Mouse (Mus musculus): Measurements from ENCODE around the gene Cnih4. TPM values are rescaled to one million over a fixed set of nuclear protein-coding genes. Genes with fewer than 3 reads are reported as not detected.

Gene Cnih4
- 102 and 105 TPM in 2 replicates for polyA plus RNA-seq (2015; fragmentation: Nextera tagmentation; extraction: Ambion mirVana)

DNA sequence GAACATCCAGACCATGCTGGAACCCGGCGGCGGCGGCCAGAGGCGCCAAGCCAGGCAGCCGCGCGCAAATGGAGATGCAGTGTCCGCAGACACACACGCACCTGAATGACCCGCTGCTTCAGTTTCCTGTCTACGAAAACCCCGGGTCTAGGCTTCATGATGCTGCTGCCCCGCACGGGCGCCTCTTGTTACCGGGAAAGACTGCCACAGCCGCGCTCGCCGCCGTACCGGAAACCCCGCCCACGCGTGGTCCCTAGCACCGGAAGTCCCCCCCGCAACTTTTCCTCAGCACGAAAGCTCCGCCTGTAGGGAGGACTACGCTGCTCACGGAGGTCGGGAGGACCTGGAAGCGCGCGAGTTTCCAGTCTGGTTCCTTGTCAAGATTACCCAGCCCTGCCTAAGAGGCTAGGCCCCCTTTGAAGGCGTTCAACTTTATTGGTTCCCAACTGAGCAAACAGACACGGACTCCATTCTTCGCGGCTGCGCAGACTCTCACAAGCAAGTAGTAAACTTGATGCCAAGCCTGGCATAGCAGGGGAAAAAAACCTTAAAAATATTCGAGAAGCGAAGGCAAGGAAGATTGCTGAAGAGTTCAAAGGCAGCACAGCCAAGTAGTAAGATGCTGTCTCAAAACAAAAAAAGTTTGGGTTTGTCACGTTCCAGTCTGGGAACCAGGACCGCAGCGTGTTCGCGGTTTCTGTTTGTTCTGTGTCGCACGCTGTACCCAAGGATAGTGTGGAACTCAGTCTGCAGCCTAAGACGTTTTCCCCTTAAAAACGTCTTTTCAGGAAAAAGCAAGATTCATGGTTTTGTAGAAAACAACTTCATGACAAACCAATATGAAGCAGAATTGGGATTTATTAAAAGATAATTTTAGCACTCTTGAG lies at the start of gene Cnih4, which contains the start of gene Nvl:
TSS of gene Cnih4 (plus strand) at position 744 of the 887 bp plus-strand sequence.
TSS of gene Nvl (minus strand) at position 255 of the 887 bp plus-strand sequence.
- Histone ChIP-seq H3K36me3 (peaks cover 24% of the 10 kb centered on the region), H3K27ac (peak within 1 kb of the TSS; percentile 91), H3K9ac (peak within 1 kb of the TSS; percentile 51), H3K4me3 (peak within 1 kb of the TSS; percentile 62), H3K27me3 (no peaks in the 10 kb centered on the region), H3K4me1 (peaks cover 18% of the 10 kb centered on the region), H3K9me3 (no peaks in the 10 kb centered on the region), H3K4me2 (peak within 1 kb of the TSS; percentile 53)
- under 1% methylated on average over 52 of the region's 52 CpGs for WGBS
- ATAC-seq (ENCODE audit: insufficient number of reproducible peaks, low FRiP score, low TSS enrichment, low read depth) = peak; percentile 100

GRCm38 (mm10) chr1:181117112-181117511 lies 27.4 kb upstream of the Cnih4 start:
- H3K27me3 ChIP-seq = no peaks in the 10 kb centered on the region
- H3K4me3 ChIP-seq = no peak overlapping the region
- no peak overlapping the region for H3K4me2 ChIP-seq
- H3K27ac ChIP-seq = no peak overlapping the region
- ATAC-seq (ENCODE audit: insufficient number of reproducible peaks, low FRiP score, low TSS enrichment, low read depth) = no peak
- no peaks in the 10 kb centered on the region for H3K4me1 ChIP-seq
- 86% methylated on average over 4 of the region's 4 CpGs for WGBS
- peaks cover 68% of the 10 kb centered on the region for H3K36me3 ChIP-seq
- H3K9ac ChIP-seq = no peak overlapping the region
- H3K9me3 ChIP-seq = no peaks in the 10 kb centered on the region

DNA sequence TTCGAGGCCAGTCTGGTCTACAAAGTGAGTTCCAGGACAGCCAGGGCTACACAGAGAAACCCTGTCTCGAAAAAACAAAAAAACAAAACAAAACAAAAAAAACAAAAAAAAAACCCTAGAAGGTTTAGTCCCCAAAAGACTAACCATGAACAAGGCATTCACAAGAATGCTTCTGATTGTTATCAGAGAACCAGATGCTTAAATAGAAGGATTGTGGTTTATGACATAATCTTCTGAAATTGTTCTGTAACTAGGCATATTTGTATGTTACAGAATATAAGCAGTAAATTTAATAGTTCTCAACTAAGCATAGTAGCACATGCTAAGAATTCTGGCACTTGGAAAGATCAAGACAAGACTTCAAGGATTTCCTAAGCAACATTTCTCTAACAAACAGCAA lies 20.3 kb upstream of the Cnih4 start:
- H3K36me3 ChIP-seq = peaks cover 72% of the 10 kb centered on the region
- no peak overlapping the region for H3K4me3 ChIP-seq
- H3K27me3 ChIP-seq = no peaks in the 10 kb centered on the region
- no peak overlapping the region for H3K9ac ChIP-seq
- no peaks in the 10 kb centered on the region for H3K9me3 ChIP-seq
- H3K27ac ChIP-seq = no peak overlapping the region
- ATAC-seq (ENCODE audit: insufficient number of reproducible peaks, low FRiP score, low TSS enrichment, low read depth) = no peak
- 90% methylated on average over 2 of the region's 2 CpGs for WGBS
- no peak overlapping the region for H3K4me2 ChIP-seq
- H3K4me1 ChIP-seq = no peaks in the 10 kb centered on the region

- no peak for ATAC-seq (ENCODE audit: insufficient number of reproducible peaks, low FRiP score, low TSS enrichment, low read depth)
- no peak overlapping the region for H3K27ac ChIP-seq
- peaks cover 72% of the 10 kb centered on the region for H3K36me3 ChIP-seq
- H3K4me3 ChIP-seq = no peak overlapping the region
- H3K9me3 ChIP-seq = no peaks in the 10 kb centered on the region
- no peak overlapping the region for H3K4me2 ChIP-seq
- WGBS = 97% methylated on average over 3 of the region's 3 CpGs
- no peaks in the 10 kb centered on the region for H3K4me1 ChIP-seq
- no peak overlapping the region for H3K9ac ChIP-seq
- no peaks in the 10 kb centered on the region for H3K27me3 ChIP-seq
Measured at GRCm38 (mm10) chr1:181125916-181126315, 18.6 kb upstream of the Cnih4 start.

DNA sequence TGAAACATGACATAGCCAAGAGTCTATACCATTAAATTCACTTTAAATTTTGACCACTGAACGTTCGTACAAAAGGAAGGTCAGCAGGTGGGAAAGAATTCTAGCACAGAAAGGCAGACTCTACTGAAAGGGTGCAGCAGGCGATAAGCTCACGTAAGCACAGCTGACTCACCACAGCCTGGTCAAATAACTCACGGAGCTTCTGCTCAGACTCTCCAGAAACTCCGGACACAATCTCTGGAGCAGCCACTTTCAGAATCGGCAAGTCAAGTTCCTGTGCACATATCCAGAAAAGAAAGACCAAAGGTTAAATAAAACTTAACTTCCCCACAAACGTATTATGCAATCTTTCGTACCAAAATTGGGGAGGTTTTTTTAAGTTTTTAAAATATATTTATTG lies 17.7 kb upstream of the Cnih4 start:
- no peak for ATAC-seq (ENCODE audit: insufficient number of reproducible peaks, low FRiP score, low TSS enrichment, low read depth)
- Histone ChIP-seq H3K27me3 (no peaks in the 10 kb centered on the region), H3K27ac (no peak overlapping the region), H3K4me3 (no peak overlapping the region), H3K4me2 (no peak overlapping the region), H3K4me1 (no peaks in the 10 kb centered on the region), H3K9ac (no peak overlapping the region), H3K36me3 (peaks cover 73% of the 10 kb centered on the region), H3K9me3 (no peaks in the 10 kb centered on the region)
- 96% methylated on average over 9 of the region's 9 CpGs for WGBS

DNA sequence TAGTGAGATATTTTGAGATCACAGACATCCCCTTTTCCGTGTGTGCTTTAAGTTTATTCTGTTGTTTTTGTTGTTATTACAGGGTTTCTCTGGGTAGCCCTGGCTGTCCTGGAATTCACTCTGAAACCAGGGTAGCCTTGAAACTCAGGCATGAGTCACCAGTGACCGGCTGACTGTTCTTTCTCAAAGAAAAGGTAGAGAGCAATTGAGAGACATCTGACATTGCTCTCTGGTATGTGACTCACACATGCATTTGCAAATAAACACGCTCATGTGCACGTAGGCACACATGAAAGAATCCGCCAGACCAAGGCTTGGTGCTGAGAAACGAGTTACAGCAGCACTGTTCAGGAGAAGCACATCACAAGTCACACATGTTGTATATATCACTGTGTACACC lies 12.6 kb upstream of the Cnih4 start:
- Histone ChIP-seq H3K36me3 (peaks cover 67% of the 10 kb centered on the region), H3K9ac (no peak overlapping the region), H3K4me3 (no peak overlapping the region), H3K9me3 (no peaks in the 10 kb centered on the region), H3K27ac (no peak overlapping the region), H3K27me3 (no peaks in the 10 kb centered on the region), H3K4me1 (no peaks in the 10 kb centered on the region), H3K4me2 (no peak overlapping the region)
- WGBS = 91% methylated on average over 6 of the region's 6 CpGs
- ATAC-seq (ENCODE audit: insufficient number of reproducible peaks, low FRiP score, low TSS enrichment, low read depth) = no peak

GRCm38 (mm10) chr1:181138730-181139129 lies 5.8 kb upstream of the Cnih4 start:
- no peaks in the 10 kb centered on the region for H3K27me3 ChIP-seq
- peaks cover 58% of the 10 kb centered on the region for H3K36me3 ChIP-seq
- WGBS = 93% methylated on average over 7 of the region's 7 CpGs
- H3K4me1 ChIP-seq = peaks cover 9% of the 10 kb centered on the region; the same call in 1 of the 2 replicates
- no peak overlapping the region for H3K9ac ChIP-seq
- H3K9me3 ChIP-seq = no peaks in the 10 kb centered on the region
- ATAC-seq (ENCODE audit: insufficient number of reproducible peaks, low FRiP score, low TSS enrichment, low read depth) = no peak
- no peak overlapping the region for H3K4me2 ChIP-seq
- no peak overlapping the region for H3K27ac ChIP-seq
- no peak overlapping the region for H3K4me3 ChIP-seq

- peaks cover 18% of the 10 kb centered on the region for H3K4me1 ChIP-seq
- under 1% methylated on average over 12 of the region's 12 CpGs for WGBS
- H3K9ac ChIP-seq = peak overlapping the region; percentile 42
- H3K4me2 ChIP-seq = peak overlapping the region; percentile 53
- no peaks in the 10 kb centered on the region for H3K9me3 ChIP-seq
- H3K4me3 ChIP-seq = peak overlapping the region; percentile 62
- 0 out of 2 replicates have a peak, but pooled peaks have one; percentile 24 for ATAC-seq (ENCODE audit: insufficient number of reproducible peaks, low FRiP score, low TSS enrichment, low read depth)
- peak overlapping the region; percentile 91 for H3K27ac ChIP-seq
- no peaks in the 10 kb centered on the region for H3K27me3 ChIP-seq
- peaks cover 28% of the 10 kb centered on the region for H3K36me3 ChIP-seq
Measured at GRCm38 (mm10) chr1:181143609-181143949, 914 bp upstream of the Cnih4 start.

GRCm38 (mm10) chr1:181144966-181145365 lies 473 bp downstream of the Cnih4 start:
- no peaks in the 10 kb centered on the region for H3K27me3 ChIP-seq
- H3K4me2 ChIP-seq = peak overlapping the region; percentile 53
- H3K27ac ChIP-seq = peak overlapping the region; percentile 91
- H3K9me3 ChIP-seq = no peaks in the 10 kb centered on the region
- H3K4me1 ChIP-seq = peaks cover 18% of the 10 kb centered on the region
- 6% methylated on average over 12 of the region's 12 CpGs for WGBS
- ATAC-seq (ENCODE audit: insufficient number of reproducible peaks, low FRiP score, low TSS enrichment, low read depth) = no peak
- H3K36me3 ChIP-seq = peaks cover 18% of the 10 kb centered on the region
- H3K9ac ChIP-seq = peak overlapping the region; percentile 51; the same call in 1 of the 2 replicates
- peak overlapping the region; percentile 62 for H3K4me3 ChIP-seq

DNA sequence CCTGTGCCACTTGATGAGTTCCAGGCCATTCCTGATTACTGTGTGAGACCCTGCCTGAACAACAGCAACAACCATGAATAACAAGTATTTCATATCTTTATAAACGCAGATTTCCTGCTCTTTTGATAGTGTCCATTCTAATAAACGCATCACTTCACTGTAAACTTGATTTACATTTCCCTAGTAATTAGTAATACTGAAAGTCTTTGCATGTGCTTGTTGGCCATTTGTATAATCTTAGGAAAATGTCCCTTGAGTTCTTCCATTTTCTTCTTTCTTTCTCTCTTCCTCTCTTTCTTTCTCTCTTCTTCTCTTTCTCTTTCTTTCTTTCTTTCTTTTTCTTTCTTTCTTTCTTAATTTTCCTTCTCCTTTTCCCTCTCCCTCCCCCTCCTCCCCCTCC lies 1.7 kb downstream of the Cnih4 start:
- H3K4me1 ChIP-seq = peaks cover 19% of the 10 kb centered on the region
- no peak overlapping the region for H3K4me2 ChIP-seq
- no peak overlapping the region for H3K4me3 ChIP-seq
- WGBS = 85% methylated on average over 2 of the region's 2 CpGs
- H3K27ac ChIP-seq = no peak overlapping the region
- no peak overlapping the region for H3K9ac ChIP-seq
- ATAC-seq (ENCODE audit: insufficient number of reproducible peaks, low FRiP score, low TSS enrichment, low read depth) = no peak
- no peaks in the 10 kb centered on the region for H3K27me3 ChIP-seq
- H3K9me3 ChIP-seq = no peaks in the 10 kb centered on the region
- H3K36me3 ChIP-seq = peaks cover 6% of the 10 kb centered on the region; the same call in 1 of the 2 replicates

DNA sequence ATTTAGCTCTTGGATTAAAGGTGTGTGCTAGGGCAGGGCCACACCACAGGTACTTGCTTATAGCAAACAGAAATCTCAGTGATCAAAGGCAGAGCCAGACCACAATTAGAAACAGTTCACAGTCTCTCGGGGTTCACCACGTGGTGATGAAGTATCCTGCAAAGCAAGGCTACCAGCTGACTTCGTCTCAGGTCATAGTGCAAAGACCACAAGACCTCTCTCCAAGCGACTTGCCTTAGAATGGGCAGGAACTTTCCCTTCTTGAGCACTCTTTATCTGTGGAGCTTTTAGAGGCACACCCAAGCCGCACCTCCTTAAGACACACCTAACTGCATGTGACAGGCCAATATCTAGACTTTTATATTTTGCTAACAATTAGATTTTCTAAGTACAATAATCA lies 4.0 kb downstream of the Cnih4 start:
- H3K9me3 ChIP-seq = no peaks in the 10 kb centered on the region
- H3K27ac ChIP-seq = no peak overlapping the region
- H3K4me3 ChIP-seq = no peak overlapping the region
- H3K4me1 ChIP-seq = peaks cover 19% of the 10 kb centered on the region
- no peaks in the 10 kb centered on the region for H3K36me3 ChIP-seq
- H3K9ac ChIP-seq = no peak overlapping the region
- no peak overlapping the region for H3K4me2 ChIP-seq
- WGBS = 64% methylated on average over 5 of the region's 5 CpGs
- ATAC-seq (ENCODE audit: insufficient number of reproducible peaks, low FRiP score, low TSS enrichment, low read depth) = no peak
- no peaks in the 10 kb centered on the region for H3K27me3 ChIP-seq

GRCm38 (mm10) chr1:181149373-181150017 lies 5.0 kb downstream of the Cnih4 start:
- H3K9me3 ChIP-seq = no peaks in the 10 kb centered on the region
- H3K4me1 ChIP-seq = peaks cover 19% of the 10 kb centered on the region
- no peaks in the 10 kb centered on the region for H3K27me3 ChIP-seq
- no peak overlapping the region for H3K9ac ChIP-seq
- H3K4me2 ChIP-seq = no peak overlapping the region
- H3K27ac ChIP-seq = no peak overlapping the region
- no peak overlapping the region for H3K4me3 ChIP-seq
- WGBS = 72% methylated on average over 3 of the region's 3 CpGs
- no peak for ATAC-seq (ENCODE audit: insufficient number of reproducible peaks, low FRiP score, low TSS enrichment, low read depth)
- peaks cover 2% of the 10 kb centered on the region; the same call in 1 of the 2 replicates for H3K36me3 ChIP-seq
